Mouse (Mus musculus) cortical plate, adult 2 months (tissue): ENCODE measurements at regions not wholly inside any gene's neighbourhood (a gene's known extent, or its start where the extent isn't known, plus 50 kb on each side); places are given as distances from the start of the nearest gene placed in this dataset.

Source experiments
- CTCF ChIP-seq: fragments of 200-500 bp; IDR thresholded peaks from 2 replicates; pipeline ENCODE4 v1.5.1; 2011; ENCODE audit warnings: mild to moderate bottlenecking, control low read depth, low read length; ENCODE audit not compliant: insufficient read depth; ENCODE audit errors: extremely low read depth
- POLR2A ChIP-seq: fragments of 200-500 bp; IDR thresholded peaks from 2 replicates; pipeline ENCODE4 v1.6.1; 2011; ENCODE audit warnings: mild to moderate bottlenecking, low read length, control low read depth; ENCODE audit not compliant: insufficient read depth; ENCODE audit errors: extremely low read depth

- TF ChIP-seq POLR2A (no peak), CTCF (no peak)
Measured at GRCm38 (mm10) chr7:110709606-110710005, 58.4 kb upstream of the Ampd3 start.
